Mouse (Mus musculus): ENCODE results near the gene Eif3a.

The Eif3a gene

GRCm38 (mm10) chr19:60758896-60759835 is 31.3 kb downstream of the Eif3a start:
- DNase-seq (ENCODE audit: low spot score in 2 of 2) = no peak

GRCm38 (mm10) chr19:60757099-60757785 is 33.2 kb downstream of the Eif3a start:
- no peak for DNase-seq (ENCODE audit: low spot score in 2 of 2)

GRCm38 (mm10) chr19:60756192-60757098 is 34.0 kb downstream of the Eif3a start:
- peak; percentile 17 to 44 for DNase-seq (ENCODE audit: low spot score in 2 of 2)

DNA sequence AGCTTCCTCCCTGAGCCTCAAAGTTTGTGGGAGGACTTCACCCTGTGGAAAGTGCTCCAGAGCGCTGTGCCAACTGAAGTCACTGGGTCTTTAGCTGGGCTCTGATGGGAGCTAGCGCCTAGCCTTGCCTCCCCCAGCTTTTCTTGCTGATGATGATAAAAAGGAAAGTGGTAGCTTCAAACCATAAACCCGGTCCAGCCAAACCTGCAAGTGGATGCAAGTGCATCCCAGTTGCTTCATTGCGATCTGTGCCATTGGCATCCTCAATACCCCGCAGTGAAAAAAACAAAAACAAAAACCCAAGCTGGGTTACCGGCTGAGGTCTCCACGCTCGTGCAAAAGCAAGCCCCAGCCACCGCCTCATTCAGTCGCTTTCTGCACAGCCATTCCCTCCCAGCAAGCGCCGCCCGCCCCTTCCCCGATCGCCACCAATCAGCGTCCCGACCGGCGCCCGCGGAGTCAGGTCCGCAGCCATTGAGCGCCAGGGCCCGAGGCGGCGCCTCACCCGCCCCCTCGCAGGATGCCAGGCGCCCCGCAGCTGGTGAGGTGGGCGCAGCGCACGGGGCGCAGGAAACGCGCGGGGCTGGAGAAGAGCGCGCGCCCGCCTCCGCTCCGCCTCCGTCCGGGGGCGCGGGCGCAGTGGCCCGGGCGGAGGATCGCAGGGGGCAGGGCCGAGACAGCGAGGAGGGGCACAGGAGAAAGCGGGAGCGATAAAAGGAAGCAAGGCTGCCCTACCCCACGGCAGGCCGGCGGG is 34.8 kb downstream of the Eif3a start, which contains the start of gene Nanos1:
TSS of gene Nanos1 (plus strand) at position 550 of the 754 bp plus-strand sequence.
- DNase-seq (ENCODE audit: low spot score in 2 of 2) = peak; percentile 70 to 84

GRCm38 (mm10) chr19:60747801-60748200 is 42.7 kb downstream of the Eif3a start:
- DNase-seq (ENCODE audit: low spot score in 2 of 2) = no peak

- DNase-seq (ENCODE audit: low spot score in 2 of 2) = no peak
Measured at GRCm38 (mm10) chr19:60743767-60744547, 46.5 kb downstream of the Eif3a start.

DNA sequence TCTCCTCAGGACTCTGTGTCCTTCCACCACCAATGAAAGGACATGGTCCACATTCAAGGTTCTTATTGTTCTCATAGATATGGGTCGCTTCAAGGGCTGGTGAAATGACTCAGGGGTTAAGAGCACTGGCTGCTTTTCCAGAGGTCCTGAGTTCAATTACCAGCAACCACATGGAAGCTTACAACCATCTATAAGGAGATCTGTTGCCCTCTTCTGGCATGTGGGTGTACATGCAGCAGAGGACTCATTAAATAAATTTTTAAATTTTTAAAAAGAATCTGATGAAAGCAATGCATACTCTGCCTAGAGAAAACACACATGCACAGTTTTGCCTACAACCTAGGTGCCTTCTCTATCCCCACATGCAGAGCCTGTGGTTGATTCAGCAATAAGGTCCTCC is 49.9 kb downstream of the Eif3a start:
- DNase-seq (ENCODE audit: low spot score in 2 of 2) = no peak

DNA sequence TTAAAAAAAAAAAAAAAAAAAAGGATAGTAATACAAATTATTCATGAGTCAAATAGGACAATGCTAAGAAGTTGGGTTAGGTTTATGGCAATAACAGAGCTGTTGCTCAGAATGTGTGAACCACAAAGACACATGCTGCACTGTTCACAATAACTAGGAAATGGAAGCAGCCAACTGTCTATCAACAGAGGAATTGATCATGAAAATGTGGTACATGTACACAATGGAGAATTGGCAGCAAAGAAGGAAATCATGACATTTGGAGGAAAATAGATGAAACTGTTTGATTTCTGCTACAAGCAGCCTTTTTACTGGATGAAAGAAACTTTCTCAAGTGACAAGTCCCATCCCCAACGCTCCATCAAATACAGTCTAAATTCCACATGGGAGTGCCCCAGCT is 58.5 kb downstream of the Eif3a start:
- DNase-seq (ENCODE audit: low spot score in 2 of 2) = no peak

- DNase-seq (ENCODE audit: low spot score in 2 of 2) = no peak
Measured at GRCm38 (mm10) chr19:60731299-60731698, 59.2 kb downstream of the Eif3a start.

DNA sequence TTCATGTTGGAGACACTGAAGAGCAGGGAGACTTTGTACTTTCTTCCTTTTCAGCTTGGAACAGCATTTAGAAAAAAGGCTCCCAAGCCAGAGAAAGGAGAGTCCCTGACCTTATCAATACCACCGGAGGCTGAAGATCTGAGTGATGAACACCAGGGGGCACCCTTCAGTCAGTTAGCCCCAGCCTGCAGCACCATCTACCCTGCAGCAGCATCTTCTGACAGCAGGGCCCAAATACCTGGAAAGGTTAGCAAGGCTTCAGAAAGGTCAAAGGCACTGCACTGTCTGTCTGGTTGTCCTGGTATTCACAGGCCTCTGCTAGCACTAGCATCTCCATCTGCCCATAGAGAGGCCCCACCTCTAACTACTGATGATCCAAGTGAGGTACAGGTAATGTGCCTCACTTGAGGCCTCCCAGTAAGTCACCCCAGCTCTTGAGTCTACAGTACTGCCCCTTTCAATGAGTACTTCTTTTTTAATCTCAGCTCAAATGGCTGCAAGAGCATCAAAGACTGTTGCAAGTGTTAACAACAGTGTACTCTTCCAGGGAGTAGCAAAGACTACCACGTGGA is 60.1 kb downstream of the Eif3a start:
- DNase-seq (ENCODE audit: low spot score in 2 of 2) = peak in 1 of 2 experiments; percentile 7

GRCm38 (mm10) chr19:60716381-60716780 is 74.1 kb downstream of the Eif3a start:
- no peak for DNase-seq (ENCODE audit: low spot score in 2 of 2)

DNA sequence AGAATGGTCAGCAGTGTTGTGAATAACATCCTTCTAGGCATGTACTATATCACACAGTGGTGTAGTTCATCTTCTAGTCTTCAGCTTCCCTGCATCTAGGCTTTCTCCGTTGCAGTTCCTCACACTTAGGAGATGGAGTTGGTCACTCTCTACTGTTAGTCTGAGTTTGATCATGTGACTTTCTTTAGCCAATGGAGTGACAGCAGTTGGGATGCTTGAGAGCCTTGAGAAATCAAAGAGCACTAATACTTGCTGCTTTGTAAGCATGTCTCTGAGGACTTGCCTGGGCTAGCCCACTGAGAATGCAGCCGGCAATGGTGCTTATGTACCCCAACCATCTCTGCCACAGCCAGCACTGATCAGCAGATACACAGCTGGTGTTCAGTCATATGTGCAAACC is 77.9 kb downstream of the Eif3a start:
- no peak for DNase-seq (ENCODE audit: low spot score in 2 of 2)

Data from urinary bladder, postnatal 36 days (tissue).